Mouse (Mus musculus): ENCODE data around the gene Cuta.

- TF ChIP-seq GATA1 (IDR thresholded peaks at IDR 0.05; ENCODE audit: borderline replicate concordance, low read length) (no peak), FLI1 (IDR thresholded peaks at IDR 0.05; ENCODE audit: low read length) (no peak)
Observed at GRCm38 (mm10) chr17:26938731-26939130, 638 bp downstream of the Cuta start.

All from megakaryocyte, embryonic 14.5 days (primary cell).